Mouse (Mus musculus) hindbrain, embryonic 13.5 days (tissue): ENCODE measurements around the gene Rab3gap1. TPM values are rescaled to one million over a fixed set of nuclear protein-coding genes. Genes with fewer than 3 reads are reported as not detected.

Experiments
- ATAC-seq: fragments of 200-750 bp; cut with Nextera tagmentation; 2 replicates; pipeline ENCODE4 v1.8.0; 2017; ENCODE audit warnings: moderate TSS enrichment; ENCODE audit not compliant: low FRiP score
- H3K27ac ChIP-seq: fragments of 300-500 bp; sonication (generic); 2 replicates; pipeline ENCODE4 v1.5.1; 2015; ENCODE audit warnings: inconsistent platforms, mild to moderate bottlenecking, moderate library complexity
- H3K27me3 ChIP-seq: fragments of 300-500 bp; sonication (generic); 2 replicates; pipeline ENCODE4 v1.6.1; 2015; ENCODE audit warnings: mild to moderate bottlenecking, inconsistent platforms
- H3K36me3 ChIP-seq: fragments of 300-500 bp; sonication (generic); 2 replicates; pipeline ENCODE4 v1.6.1; 2015; ENCODE audit warnings: mild to moderate bottlenecking, inconsistent platforms
- H3K4me1 ChIP-seq: fragments of 300-500 bp; sonication (generic); replicated peaks from 2 replicates; pipeline ENCODE4 v1.6.1; 2015; ENCODE audit warnings: inconsistent platforms
- H3K4me2 ChIP-seq: fragments of 300-500 bp; sonication (generic); 2 replicates; pipeline ENCODE4 v1.6.1; 2015; ENCODE audit warnings: inconsistent platforms, mild to moderate bottlenecking, moderate library complexity
- H3K4me3 ChIP-seq: fragments of 300-500 bp; sonication (generic); 2 replicates; pipeline ENCODE4 v1.5.1; 2015; ENCODE audit warnings: mild to moderate bottlenecking, inconsistent platforms
- H3K9ac ChIP-seq: fragments of 300-500 bp; sonication (generic); 2 replicates; pipeline ENCODE4 v1.6.1; 2015; ENCODE audit warnings: mild to moderate bottlenecking, inconsistent platforms
- H3K9me3 ChIP-seq: fragments of 300-500 bp; sonication (generic); 2 replicates; pipeline ENCODE4 v1.6.1; 2016; ENCODE audit warnings: inconsistent platforms
- WGBS: fragments of 180-500 bp; shearing (Covaris S2); methylation state at CpG from one replicate; pipeline ENCODE4 v1.1.7; 2015; 5-methylcytosine and 5-hydroxymethylcytosine counted together
- polyA plus RNA-seq: library from polyadenylated mRNA; unstranded; fragments of >200 nt; fragmentation: Nextera tagmentation; extraction: Ambion mirVana; gene quantifications from 2 replicates; pipeline ENCODE4 v1.2.1, GENCODE M21; 2015

The Rab3gap1 gene
- polyA plus RNA-seq, 1 experiment from 2014 or later = 20.7 TPM

DNA sequence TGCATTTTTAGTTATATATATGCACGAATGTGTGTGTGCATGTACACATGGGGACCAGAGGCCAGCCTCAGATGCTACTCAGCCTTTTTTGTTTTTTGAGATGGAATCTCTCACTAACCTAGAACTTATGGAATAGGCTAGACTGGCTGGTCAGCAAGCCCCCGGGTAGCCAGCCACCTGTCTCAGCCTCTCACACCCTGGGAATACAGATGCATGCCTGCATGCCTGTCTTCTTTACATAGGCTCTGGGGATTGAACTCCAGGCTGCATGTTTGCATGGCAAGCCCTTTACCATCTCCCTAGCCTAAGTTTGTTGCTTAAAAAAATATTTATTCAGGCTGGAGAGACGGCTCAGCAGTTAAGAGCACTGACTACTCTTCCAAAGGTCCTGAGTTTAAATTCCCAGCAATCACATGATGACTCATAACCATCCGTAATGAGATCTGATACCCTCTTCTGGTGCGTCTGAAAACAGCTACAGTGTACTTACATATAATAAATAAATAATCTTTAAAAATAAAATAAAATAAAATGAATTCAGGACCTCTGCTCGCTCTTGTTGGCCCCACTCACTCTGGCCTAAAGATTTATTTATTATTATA, 8.7 kb upstream of the Rab3gap1 start:
- no peak overlapping the region for H3K27ac ChIP-seq
- no peak overlapping the region for H3K4me3 ChIP-seq
- no peak overlapping the region for H3K9ac ChIP-seq
- no peaks in the 10 kb centered on the region for H3K4me1 ChIP-seq
- no peak overlapping the region for H3K4me2 ChIP-seq
- ATAC-seq = no peak
- no peaks in the 10 kb centered on the region for H3K9me3 ChIP-seq
- WGBS = 80% methylated on average over 6 of the region's 6 CpGs
- H3K36me3 ChIP-seq = no peaks in the 10 kb centered on the region
- H3K27me3 ChIP-seq = no peaks in the 10 kb centered on the region

DNA sequence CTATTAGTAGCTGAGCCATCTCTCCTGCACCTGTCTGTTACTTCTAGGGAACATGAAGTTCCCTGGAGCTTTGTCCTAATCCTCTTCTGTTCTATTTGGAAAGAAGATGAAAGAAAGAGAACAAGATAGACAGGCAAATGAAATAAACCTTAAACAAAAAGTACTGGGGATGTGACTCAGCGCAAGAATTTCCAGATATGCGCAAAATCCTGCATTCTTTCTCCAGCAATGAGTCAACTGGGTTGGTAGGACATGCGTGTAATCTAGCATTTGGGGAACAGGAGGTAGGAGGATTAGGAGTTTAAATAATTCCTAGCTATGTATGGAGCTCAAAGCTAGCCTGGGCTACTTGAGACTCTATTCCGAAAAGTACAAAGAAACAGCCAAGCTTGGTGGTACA, 8.1 kb upstream of the Rab3gap1 start:
- ATAC-seq = no peak
- Histone ChIP-seq H3K4me1 (no peaks in the 10 kb centered on the region), H3K4me2 (no peak overlapping the region), H3K9me3 (no peaks in the 10 kb centered on the region), H3K4me3 (no peak overlapping the region), H3K27ac (no peak overlapping the region), H3K36me3 (no peaks in the 10 kb centered on the region), H3K27me3 (no peaks in the 10 kb centered on the region), H3K9ac (no peak overlapping the region)
- WGBS = 93% methylated on average over 4 of the region's 4 CpGs

DNA sequence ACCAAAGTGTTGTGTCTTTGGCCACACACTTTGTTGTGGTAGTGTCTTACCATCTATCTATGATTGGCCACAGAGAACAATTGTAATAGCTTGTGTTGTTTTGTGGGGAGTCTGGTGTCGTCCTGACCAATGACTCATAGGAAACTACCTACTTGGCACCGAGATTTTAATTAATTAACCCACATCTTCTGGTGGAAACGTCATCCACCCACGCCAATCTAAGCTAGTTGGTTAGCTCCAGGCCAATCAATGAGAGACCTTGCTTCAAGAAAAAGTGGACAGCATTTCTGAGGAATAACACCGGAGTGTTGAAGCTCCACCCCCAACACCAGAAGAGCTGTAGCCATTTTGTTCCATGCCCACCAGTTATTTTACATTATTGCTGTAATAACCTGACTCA, 6.7 kb upstream of the Rab3gap1 start:
- 93% methylated on average over 5 of the region's 5 CpGs for WGBS
- no peak for ATAC-seq

DNA sequence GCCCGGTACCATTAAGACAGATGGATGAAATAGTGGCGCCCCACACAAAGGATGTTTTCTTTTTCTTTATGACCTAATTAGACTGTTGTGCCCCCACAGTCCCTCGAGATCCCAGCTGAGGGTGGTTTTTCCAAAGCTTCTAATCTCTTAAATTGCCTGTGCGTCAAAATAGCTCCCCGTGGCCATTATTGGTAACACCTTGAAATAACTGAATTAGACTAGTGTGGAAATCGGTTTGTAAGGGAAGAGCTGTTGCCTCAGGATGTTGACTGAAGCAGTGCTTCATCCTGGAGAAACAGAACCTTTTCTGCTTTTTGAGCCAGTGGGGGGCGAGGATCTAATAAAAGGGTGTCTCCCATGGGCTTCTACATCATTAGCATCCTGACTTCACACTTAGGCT, 4.8 kb upstream of the Rab3gap1 start:
- peak; percentile 23; the same call in 1 of the 2 replicates for ATAC-seq
- no peak overlapping the region for H3K4me2 ChIP-seq
- peak overlapping the region; percentile 10; the same call in 1 of the 2 replicates for H3K27ac ChIP-seq
- H3K27me3 ChIP-seq = no peaks in the 10 kb centered on the region
- H3K36me3 ChIP-seq = no peaks in the 10 kb centered on the region
- H3K4me1 ChIP-seq = no peaks in the 10 kb centered on the region
- 41% methylated on average over 7 of the region's 7 CpGs for WGBS
- no peak overlapping the region for H3K4me3 ChIP-seq
- no peak overlapping the region for H3K9ac ChIP-seq
- H3K9me3 ChIP-seq = no peaks in the 10 kb centered on the region

More for the DNA sequence above, 6.7 kb upstream of the Rab3gap1 start:
- H3K9ac ChIP-seq = no peak overlapping the region
- no peak overlapping the region for H3K27ac ChIP-seq
- H3K4me3 ChIP-seq = no peak overlapping the region
- H3K9me3 ChIP-seq = no peaks in the 10 kb centered on the region
- H3K4me1 ChIP-seq = no peaks in the 10 kb centered on the region
- H3K27me3 ChIP-seq = no peaks in the 10 kb centered on the region
- no peak overlapping the region for H3K4me2 ChIP-seq
- no peaks in the 10 kb centered on the region for H3K36me3 ChIP-seq

DNA sequence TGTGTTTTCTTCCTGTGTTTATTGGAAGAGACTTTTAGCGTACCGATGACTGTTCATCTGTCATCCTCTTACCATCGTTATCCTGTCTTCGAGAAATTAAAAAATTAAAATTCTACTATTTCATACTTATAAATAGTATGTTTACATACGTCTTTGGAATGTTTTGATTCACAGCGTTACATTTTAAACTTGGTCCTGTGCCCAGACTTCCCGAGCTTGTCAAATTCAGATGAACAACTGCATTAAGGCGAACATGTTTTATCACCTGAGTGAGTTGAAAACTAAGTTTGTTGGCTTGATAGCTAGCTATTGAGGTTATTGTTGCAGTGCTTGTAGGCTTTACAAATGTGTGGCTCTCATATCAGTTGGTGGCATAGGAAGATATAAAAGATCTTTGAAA, 703 bp downstream of the Rab3gap1 start:
- ATAC-seq = no peak
- peak overlapping the region; percentile 71 for H3K4me3 ChIP-seq
- peaks cover 21% of the 10 kb centered on the region for H3K36me3 ChIP-seq
- peak overlapping the region; percentile 88; the same call in 1 of the 2 replicates for H3K27ac ChIP-seq
- H3K27me3 ChIP-seq = no peaks in the 10 kb centered on the region
- peak overlapping the region; percentile 79 for H3K9ac ChIP-seq
- H3K4me1 ChIP-seq = peaks cover 10% of the 10 kb centered on the region
- H3K9me3 ChIP-seq = no peaks in the 10 kb centered on the region
- H3K4me2 ChIP-seq = peak overlapping the region; percentile 70
- 54% methylated on average over 8 of the region's 8 CpGs for WGBS

DNA sequence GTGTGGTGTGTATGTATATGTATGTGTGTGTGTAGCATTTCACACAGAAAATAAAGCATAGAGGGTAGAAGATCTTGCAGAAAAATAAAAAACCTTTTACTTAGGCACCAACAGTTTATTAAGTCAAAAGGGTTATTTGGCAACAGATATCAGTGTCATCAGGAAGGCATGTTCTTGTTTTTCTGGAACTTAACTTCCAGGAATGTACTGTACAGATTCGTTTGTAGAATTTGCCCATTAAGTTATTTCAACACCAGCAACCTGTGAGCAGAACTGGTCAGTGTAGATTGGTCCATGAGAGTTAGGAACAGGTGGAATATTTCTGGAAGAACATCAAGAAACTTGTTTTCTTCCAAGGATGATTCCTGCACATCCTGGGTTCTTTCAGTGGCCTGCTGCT, 30.8 kb downstream of the Rab3gap1 start:
- no peaks in the 10 kb centered on the region for H3K27me3 ChIP-seq
- H3K9me3 ChIP-seq = no peaks in the 10 kb centered on the region
- no peak overlapping the region for H3K4me2 ChIP-seq
- H3K36me3 ChIP-seq = peaks cover 14% of the 10 kb centered on the region
- no peaks in the 10 kb centered on the region for H3K4me1 ChIP-seq
- H3K9ac ChIP-seq = no peak overlapping the region
- no peak overlapping the region for H3K27ac ChIP-seq
- ATAC-seq = no peak
- 93% methylated on average over 1 of the region's 1 CpGs for WGBS
- no peak overlapping the region for H3K4me3 ChIP-seq

DNA sequence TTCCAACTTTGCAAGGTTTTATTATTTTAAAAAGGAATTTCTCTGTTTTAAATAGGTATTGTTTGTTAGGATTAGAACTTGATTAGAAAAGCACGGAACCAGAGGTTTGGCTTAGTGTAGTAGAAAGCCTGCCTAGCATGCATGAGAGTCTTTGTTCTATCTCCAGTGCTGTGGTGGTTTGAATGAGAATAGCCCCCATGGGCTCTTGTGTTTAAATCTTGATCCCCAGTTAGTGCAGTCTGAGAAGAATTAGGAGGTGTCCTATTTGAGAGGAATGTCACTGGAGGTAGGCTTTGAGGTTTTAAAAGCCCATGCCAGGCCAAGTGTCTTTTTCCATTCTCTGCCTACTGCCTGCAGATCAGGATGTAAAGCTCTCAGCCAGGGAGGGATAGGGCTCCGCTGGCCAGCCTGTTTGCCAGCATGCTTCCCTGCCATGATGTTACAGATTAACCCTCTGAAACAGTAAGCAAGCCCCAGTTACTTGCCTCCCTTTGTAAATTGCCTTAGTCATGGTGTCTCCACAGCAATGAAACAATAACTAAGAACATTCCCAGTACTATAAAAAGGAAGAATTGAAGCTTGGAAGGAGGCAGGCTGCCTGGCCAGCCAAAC, 36.3 kb downstream of the Rab3gap1 start:
- ATAC-seq = no peak
- 17% methylated on average over 2 of the region's 2 CpGs for WGBS

DNA sequence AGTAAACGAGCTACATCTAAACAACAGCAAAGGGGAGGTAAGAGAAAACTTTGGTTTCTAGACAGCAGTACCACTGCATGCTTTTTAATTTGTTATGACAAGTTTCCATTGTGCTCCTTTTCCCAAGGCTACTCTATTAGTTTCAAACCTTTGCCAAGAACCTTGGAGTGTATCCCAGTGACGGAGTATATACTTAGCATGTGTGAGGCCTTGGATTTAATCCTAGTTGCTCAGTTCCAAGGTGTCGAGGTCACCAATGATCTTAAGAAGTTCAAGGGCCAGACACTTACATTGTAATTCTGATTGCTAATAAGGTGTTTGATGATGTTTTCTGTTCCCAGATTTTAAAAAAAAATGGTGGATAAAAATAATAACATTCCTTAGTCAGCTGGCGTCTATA, 44.5 kb downstream of the Rab3gap1 start:
- 90% methylated on average over 4 of the region's 4 CpGs for WGBS
- H3K36me3 ChIP-seq = peaks cover 10% of the 10 kb centered on the region
- no peak overlapping the region for H3K9ac ChIP-seq
- H3K9me3 ChIP-seq = no peaks in the 10 kb centered on the region
- H3K27ac ChIP-seq = no peak overlapping the region
- no peak overlapping the region for H3K4me3 ChIP-seq
- H3K27me3 ChIP-seq = no peaks in the 10 kb centered on the region
- ATAC-seq = no peak
- no peaks in the 10 kb centered on the region for H3K4me1 ChIP-seq
- no peak overlapping the region for H3K4me2 ChIP-seq

More for the DNA sequence above, 36.3 kb downstream of the Rab3gap1 start:
- Histone ChIP-seq H3K9me3 (no peaks in the 10 kb centered on the region), H3K4me1 (peaks cover 4% of the 10 kb centered on the region; the same call in 1 of the 2 replicates), H3K4me3 (no peak overlapping the region), H3K9ac (no peak overlapping the region), H3K36me3 (peaks cover 21% of the 10 kb centered on the region), H3K27me3 (no peaks in the 10 kb centered on the region), H3K27ac (0 out of 2 replicates have a peak overlapping the region, but pooled peaks have one; percentile 23), H3K4me2 (no peak overlapping the region)

DNA sequence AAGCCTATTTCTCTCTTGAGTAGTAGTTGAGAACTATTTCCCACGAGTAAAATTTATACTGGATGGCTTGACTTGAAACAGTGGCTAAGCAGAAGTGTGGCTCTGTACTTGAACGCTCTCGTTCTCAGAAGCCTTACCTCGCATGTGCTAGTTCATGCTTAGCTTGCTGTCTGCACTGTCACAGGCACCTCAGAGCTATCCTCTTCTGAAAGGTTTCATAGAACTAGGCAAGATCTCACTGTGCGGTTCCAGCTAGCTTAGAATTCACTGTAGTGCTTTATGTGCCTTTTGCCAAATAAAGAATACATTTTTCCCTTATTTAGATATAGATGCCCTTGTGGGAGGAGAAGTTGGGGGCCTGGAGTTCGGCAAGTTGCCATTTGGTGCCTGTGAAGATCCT, 46.7 kb downstream of the Rab3gap1 start:
- WGBS = 94% methylated on average over 6 of the region's 6 CpGs
- H3K4me1 ChIP-seq = no peaks in the 10 kb centered on the region
- H3K27ac ChIP-seq = no peak overlapping the region
- no peak overlapping the region for H3K4me3 ChIP-seq
- H3K9me3 ChIP-seq = no peaks in the 10 kb centered on the region
- ATAC-seq = no peak
- no peaks in the 10 kb centered on the region for H3K27me3 ChIP-seq
- no peak overlapping the region for H3K4me2 ChIP-seq
- H3K36me3 ChIP-seq = peaks cover 21% of the 10 kb centered on the region
- no peak overlapping the region for H3K9ac ChIP-seq

DNA sequence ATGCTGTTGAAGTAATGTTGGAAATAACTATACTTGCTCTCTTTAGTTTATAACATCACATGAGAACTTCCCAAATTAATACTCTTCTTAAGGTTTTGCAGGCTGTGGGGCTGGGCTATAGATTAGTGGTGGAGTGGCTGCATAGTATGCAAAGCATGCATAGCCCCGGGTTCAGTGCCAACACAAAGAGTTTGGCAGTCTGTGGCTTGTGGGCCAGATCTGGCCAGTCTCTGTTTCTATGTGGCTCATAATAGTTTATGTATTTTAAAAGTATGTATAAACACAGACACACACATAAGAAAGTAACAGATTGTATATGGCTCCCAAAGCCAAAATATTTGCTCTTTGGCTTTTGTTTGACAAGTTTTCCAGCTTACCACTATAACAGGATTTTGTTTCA, 47.2 kb downstream of the Rab3gap1 start:
- Histone ChIP-seq H3K4me1 (no peaks in the 10 kb centered on the region), H3K9ac (no peak overlapping the region)
- no peak for ATAC-seq

DNA sequence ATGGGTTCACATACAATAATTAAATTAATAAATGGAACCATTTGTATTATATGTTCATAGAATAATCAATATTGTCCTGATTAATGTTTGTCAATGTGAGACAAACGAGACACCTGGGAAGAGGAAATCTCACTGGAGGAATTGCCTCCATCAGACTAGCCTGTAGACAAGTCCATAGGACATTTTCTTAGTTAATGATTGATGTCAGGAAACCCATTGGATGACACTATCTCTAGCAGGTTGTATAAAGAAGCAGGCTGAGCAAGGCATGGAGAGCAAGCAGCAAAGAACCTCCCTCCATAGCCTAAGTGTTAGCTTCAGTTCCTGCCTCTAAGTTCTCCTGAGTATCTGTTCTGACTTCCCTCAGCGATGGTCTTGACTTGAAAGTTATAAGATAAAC, 64.8 kb downstream of the Rab3gap1 start:
- H3K36me3 ChIP-seq = peaks cover 56% of the 10 kb centered on the region
- 100% methylated on average over 2 of the region's 2 CpGs for WGBS
- no peak overlapping the region for H3K9ac ChIP-seq
- ATAC-seq = no peak
- no peaks in the 10 kb centered on the region for H3K9me3 ChIP-seq
- H3K4me3 ChIP-seq = no peak overlapping the region
- no peak overlapping the region for H3K4me2 ChIP-seq
- no peaks in the 10 kb centered on the region for H3K27me3 ChIP-seq
- H3K4me1 ChIP-seq = no peaks in the 10 kb centered on the region
- no peak overlapping the region for H3K27ac ChIP-seq

More for the DNA sequence above, 47.2 kb downstream of the Rab3gap1 start:
- WGBS = 86% methylated on average over 1 of the region's 1 CpGs
- Histone ChIP-seq H3K36me3 (peaks cover 22% of the 10 kb centered on the region), H3K9me3 (no peaks in the 10 kb centered on the region), H3K27me3 (no peaks in the 10 kb centered on the region), H3K4me2 (no peak overlapping the region), H3K4me3 (no peak overlapping the region), H3K27ac (no peak overlapping the region)

DNA sequence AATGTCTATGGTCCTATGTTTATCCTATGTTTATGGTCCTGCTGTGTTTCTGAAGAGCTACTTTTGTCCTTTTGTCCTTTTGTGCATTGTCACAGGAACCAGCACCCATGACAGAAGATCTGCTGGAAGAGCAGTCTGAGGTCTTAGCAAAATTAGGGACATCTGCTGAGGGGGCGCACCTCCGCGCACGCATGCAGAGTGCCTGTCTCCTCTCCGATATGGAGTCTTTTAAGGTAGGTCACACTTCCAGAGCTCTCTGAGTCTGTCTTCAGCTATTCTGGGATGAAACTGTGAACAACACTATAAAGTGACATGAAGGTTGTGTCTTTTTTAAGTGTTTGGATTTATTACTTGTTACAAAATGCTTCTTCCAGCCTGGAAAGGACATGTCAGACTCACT, 65.7 kb downstream of the Rab3gap1 start:
- Histone ChIP-seq H3K9me3 (peaks cover 3% of the 10 kb centered on the region; the same call in 1 of the 2 replicates), H3K4me1 (no peaks in the 10 kb centered on the region), H3K27me3 (no peaks in the 10 kb centered on the region), H3K4me2 (no peak overlapping the region), H3K9ac (no peak overlapping the region), H3K27ac (no peak overlapping the region), H3K4me3 (no peak overlapping the region), H3K36me3 (peaks cover 59% of the 10 kb centered on the region)
- WGBS = 98% methylated on average over 5 of the region's 5 CpGs
- no peak for ATAC-seq

DNA sequence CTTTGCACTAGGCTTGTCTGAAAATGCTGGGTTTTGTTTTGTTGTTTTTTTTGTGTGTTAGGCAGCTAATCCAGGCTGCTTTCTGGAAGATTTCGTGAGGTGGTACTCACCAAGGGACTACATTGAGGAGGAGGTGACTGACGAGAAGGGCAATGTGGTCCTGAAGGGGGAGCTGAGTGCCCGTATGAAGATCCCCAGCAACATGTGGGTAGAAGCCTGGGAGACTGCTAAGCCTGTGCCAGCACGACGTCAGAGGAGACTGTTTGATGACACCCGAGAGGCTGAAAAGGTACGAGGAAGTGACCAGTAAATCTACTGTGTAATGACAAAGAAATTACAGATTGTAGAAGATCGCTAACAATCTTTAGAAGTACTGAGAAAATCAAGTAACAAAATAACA, 68.7 kb downstream of the Rab3gap1 start:
- no peak overlapping the region for H3K9ac ChIP-seq
- H3K36me3 ChIP-seq = peaks cover 70% of the 10 kb centered on the region
- H3K27me3 ChIP-seq = no peaks in the 10 kb centered on the region
- no peak overlapping the region for H3K4me3 ChIP-seq
- H3K27ac ChIP-seq = no peak overlapping the region
- H3K9me3 ChIP-seq = peaks cover 3% of the 10 kb centered on the region; the same call in 1 of the 2 replicates
- no peak overlapping the region for H3K4me2 ChIP-seq
- ATAC-seq = no peak
- H3K4me1 ChIP-seq = no peaks in the 10 kb centered on the region
- WGBS = 81% methylated on average over 8 of the region's 8 CpGs
